Mouse (Mus musculus): ENCODE measurements around the gene Tcp11. TPM values are rescaled to one million over a fixed set of nuclear protein-coding genes. Genes with fewer than 3 reads are reported as not detected.

The Tcp11 gene
- total RNA-seq (2021) = under 1 TPM; 0.74 to 0.84 TPM
- long read RNA-seq, experiment 1, partial matches to known transcripts = 0 of 1 reads
- long read RNA-seq, experiment 1, other reads (novel, unspliced or antisense) = 0 of 1 reads
- long read RNA-seq, experiment 2, partial matches to known transcripts = 0 of 1 reads
- long read RNA-seq, experiment 2, other reads (novel, unspliced or antisense) = 1 of 1 reads

DNA sequence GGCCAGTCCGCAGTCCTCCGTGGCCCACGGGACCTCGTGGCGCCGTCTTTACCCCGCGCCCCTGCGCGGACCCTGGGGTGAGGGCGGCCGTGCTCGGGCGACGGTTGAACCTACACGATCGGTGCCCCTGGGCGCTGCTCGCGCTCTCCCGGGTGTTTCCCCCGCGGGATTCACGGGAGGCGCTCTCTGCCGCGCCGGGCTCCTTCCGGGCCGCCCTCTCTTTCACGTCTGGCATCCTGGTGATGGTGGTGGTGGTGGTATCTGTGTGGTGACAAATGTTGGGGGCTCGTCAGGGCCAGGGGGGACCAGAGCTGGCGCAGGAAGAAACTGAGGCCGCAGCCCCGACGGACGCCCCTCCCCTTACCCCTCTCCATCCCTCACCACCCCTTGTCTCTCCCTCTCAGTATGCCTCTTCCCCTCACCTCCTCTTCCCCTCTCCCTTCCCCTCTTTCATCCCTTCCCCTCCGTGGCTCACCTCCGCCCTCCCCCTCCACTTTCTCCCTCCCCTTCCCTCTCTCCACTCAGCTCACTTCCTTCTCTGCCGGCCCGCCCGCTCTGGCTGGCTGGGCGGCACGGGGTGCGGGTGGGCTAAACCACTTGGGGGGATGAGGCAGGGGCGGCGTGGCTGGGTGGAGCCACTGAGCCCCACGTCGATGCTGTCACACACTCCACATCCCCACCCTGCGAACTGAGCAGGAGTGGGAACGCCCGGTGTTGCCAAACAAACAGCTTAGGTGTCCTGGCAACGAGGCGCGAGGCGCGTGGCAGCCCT is at the start of gene Tcp11:
Tcp11 (minus strand) TSS at position 595 of the 772 bp plus-strand sequence.
- H3K4me3 ChIP-seq = peak within 1 kb of the TSS; percentile 76
- TF ChIP-seq CTCF (conservative IDR thresholded peaks at IDR 0.05) = no peak
- peak; percentile 19 to 48 for DNase-seq (ENCODE audit: low spot score in 2 of 2)

DNA sequence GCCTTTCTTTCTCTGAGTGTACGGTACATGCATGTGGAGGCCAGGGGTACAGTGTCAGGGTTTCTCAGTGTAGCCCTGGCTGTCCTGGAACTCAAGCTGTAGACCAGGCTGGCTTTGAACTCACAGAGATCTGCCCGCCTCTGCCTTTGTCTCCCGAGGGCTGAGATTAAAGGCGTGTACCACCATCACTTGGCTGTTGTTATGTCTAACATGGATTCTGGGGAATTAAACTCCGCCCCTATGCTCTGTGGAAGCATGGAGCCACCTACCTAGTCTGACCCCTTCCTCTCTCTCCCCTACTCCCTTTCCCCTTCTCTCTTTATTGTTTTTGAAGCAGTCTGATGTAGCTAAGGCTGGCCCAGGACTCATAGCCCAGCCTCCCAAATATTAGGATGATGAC is 49.4 kb upstream of the Tcp11 start:
- DNase-seq (ENCODE audit: low spot score in 2 of 2) = no peak

More for the DNA sequence above, at the start of gene Tcp11:
- no peak within 1 kb of the TSS; the same call in 1 of the 2 replicates for H3K27ac ChIP-seq

DNA sequence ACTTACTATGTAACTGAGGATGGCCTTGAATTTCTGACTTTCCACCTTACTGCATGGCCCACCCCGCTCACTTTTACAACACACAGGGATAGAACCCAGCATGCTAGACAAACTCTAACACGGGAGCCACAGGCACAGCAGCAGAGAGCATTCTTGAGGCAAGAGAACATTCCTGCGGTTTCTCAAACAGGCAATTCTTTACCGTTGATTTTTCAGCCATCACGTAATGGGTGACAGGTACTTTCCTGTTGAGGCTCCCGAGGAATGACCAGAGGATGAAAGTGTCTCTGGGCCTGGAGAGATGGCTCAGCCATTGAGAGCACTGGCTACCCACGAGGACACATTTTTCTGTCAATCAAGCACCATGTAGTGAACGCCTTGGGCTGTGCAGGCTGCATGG is 43.9 kb upstream of the Tcp11 start:
- no peak for TF ChIP-seq CTCF (conservative IDR thresholded peaks at IDR 0.05)

More for the DNA sequence above, 49.4 kb upstream of the Tcp11 start:
- TF ChIP-seq CTCF (conservative IDR thresholded peaks at IDR 0.05) = no peak
- Histone ChIP-seq H3K27ac (no peak overlapping the region), H3K4me3 (no peak overlapping the region)

DNA sequence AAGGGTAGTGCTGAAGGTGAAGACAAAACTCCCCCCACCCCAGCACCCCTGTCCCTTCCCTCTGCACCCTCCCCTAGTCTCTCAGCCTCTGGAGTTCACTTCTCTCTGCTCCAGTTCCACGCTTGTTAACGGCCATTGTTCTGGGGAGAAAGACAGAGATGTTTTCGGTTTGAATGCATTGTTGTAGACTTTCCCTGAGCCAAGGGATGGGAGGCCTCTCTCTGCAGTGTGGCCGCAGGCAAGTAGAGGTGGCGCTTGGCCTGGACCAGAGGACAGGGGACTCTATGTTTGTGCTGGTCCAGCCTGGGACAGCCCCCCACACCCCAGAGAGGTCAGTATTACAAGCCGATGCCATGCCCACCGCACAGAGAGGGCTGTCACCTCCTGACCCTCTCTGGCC is 43.2 kb upstream of the Tcp11 start:
- no peak for TF ChIP-seq CTCF (conservative IDR thresholded peaks at IDR 0.05)
- Histone ChIP-seq H3K4me3 (no peak overlapping the region), H3K27ac (no peak overlapping the region)
- no peak for DNase-seq (ENCODE audit: low spot score in 2 of 2)

More for the DNA sequence above, 43.9 kb upstream of the Tcp11 start:
- DNase-seq (ENCODE audit: low spot score in 2 of 2) = no peak
- Histone ChIP-seq H3K4me3 (no peak overlapping the region), H3K27ac (no peak overlapping the region)

DNA sequence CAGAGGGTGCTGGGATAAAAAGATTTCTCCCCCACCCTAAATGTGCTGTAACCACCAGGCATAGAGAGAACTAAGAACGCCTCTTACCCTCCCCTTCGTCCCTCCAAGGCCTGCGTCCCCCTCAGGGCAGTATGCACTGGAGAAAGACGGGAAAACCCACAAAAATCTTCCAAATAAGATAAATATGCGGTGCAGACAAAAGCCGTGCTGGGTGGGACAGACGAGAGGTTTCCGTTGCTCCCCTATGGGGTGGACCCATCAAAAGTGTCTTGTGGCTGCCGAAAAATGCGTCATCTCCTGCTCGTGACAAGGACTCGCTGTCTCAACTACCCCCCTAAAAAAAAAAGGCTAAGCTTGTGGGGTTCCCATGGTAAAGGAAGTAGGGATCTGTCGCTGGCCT is 42.5 kb upstream of the Tcp11 start:
- no peak for TF ChIP-seq CTCF (conservative IDR thresholded peaks at IDR 0.05)
- Histone ChIP-seq H3K27ac (no peak overlapping the region), H3K4me3 (no peak overlapping the region)
- no peak for DNase-seq (ENCODE audit: low spot score in 2 of 2)

DNA sequence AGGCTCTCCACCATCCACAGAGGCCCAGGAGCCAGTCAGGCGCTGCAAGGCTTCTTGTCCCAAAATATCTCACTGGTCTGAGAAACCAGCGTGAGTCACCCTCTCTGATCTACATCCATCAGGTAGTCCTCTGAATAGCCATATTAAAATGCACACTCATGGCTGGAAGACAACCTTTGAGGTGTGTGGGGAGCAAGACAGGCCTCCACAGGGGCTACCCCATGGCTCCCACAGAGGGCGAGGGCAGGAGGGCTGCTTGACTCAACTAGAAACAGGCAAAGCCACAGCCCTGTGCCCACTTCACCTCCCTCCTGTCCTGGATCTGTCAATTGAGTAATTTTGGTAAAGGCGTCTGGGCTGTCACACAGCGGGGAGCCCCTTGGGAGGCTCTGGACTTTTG is 40.0 kb upstream of the Tcp11 start:
- no peak overlapping the region for H3K27ac ChIP-seq
- DNase-seq (ENCODE audit: low spot score in 2 of 2) = no peak
- TF ChIP-seq CTCF (conservative IDR thresholded peaks at IDR 0.05) = no peak
- no peak overlapping the region for H3K4me3 ChIP-seq

DNA sequence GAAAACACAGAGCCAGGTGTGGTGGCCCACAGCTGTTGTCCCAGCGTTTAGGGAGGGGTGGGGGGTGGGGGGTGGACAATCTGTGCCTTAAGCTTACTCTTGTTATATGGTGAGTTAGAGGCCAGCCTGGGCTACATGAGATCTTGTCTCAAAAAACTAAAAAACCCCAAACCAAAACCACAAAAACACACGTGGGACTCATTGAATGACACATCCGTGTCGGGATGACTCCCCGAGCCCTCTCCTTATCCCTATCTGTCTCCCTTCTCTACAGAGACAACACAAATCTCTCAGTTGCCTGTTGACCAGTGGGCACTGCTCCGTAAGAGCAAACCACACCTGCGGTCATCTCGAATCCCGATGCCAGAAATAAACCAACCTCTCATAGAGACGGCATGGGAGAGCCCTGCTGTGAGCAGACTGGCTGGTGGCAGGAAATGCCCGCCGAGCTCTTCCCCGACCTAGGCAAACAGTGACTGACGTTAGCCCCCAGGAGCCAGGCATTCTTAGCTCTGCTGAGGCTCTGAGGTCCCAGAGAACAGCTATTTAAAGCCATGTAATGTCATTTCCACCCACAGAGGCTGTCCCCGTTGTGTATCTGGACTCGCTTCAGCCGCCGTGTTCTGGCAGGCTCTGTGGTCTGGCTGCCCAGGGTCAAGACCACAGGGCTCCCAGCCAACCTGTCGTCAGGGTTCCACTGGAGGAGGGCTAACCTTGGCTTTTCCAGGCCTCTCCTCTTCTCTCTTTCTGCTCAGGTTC is 37.2 kb upstream of the Tcp11 start:
- Histone ChIP-seq H3K4me3 (no peak overlapping the region), H3K27ac (no peak overlapping the region)
- no peak for DNase-seq (ENCODE audit: low spot score in 2 of 2)
- TF ChIP-seq CTCF (conservative IDR thresholded peaks at IDR 0.05) = no peak

DNA sequence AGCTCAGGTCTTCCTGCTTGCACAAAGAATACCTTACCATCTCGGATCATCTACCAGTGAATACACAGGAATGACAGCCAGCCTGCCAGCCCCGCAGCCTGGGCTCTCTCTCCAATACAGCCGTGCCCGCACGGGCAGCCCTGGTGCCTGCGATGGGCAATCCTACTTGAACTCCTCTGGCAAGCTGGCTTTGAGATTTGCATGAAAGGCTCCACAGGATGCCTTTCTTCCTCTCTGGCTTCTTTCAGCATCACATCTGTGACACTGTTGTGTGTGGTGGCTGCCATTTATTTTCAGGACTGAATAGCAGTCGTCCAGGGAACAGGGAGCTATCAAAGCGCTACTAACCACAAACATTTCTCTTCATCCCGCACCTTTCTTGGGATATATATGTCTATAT is 35.9 kb upstream of the Tcp11 start:
- H3K4me3 ChIP-seq = no peak overlapping the region
- DNase-seq (ENCODE audit: low spot score in 2 of 2) = no peak
- no peak for TF ChIP-seq CTCF (conservative IDR thresholded peaks at IDR 0.05)
- H3K27ac ChIP-seq = no peak overlapping the region

DNA sequence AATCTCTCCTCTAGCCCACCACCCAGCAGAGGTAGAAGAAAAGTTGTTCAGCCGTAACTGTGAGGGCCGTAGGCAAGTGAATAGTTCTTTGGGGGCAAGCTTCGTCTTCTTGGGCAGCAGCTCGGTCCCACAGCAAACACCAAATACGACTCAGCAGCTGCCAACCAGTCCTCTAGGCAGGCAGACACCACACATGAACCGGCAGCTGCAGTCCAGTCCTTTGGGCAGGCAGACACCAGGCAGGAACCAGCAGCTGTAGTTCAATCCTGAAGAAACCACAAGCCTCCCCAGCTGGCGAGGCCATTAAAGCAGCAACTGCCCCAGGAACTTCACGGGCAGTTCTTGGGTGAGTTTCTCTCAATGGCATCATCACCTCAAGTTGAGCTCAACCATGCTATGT is 31.8 kb upstream of the Tcp11 start:
- Histone ChIP-seq H3K4me3 (no peak overlapping the region), H3K27ac (no peak overlapping the region)
- no peak for TF ChIP-seq CTCF (conservative IDR thresholded peaks at IDR 0.05)
- no peak for DNase-seq (ENCODE audit: low spot score in 2 of 2)

DNA sequence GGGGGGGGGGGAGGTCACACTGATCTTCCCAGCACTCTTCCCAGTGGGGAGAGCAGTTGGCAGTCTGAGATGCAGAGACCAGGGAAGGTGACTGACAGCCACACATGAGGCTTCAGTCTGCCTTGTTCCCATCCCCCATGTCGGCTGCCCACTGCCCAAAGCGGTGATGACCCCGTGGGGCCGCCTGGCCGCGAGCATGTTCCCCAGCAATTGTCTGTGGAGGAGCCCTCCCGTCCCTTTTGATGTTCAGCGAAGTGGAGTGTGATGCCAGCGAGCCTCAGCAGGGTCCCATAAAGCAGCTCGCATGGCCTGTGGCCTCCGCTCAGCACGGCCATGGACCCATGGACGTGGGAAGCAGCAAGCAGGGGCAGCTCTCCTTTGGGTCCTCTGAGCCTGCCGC is 26.8 kb upstream of the Tcp11 start:
- no peak for DNase-seq (ENCODE audit: low spot score in 2 of 2)
- no peak for TF ChIP-seq CTCF (conservative IDR thresholded peaks at IDR 0.05)
- H3K27ac ChIP-seq = no peak overlapping the region
- no peak overlapping the region for H3K4me3 ChIP-seq

DNA sequence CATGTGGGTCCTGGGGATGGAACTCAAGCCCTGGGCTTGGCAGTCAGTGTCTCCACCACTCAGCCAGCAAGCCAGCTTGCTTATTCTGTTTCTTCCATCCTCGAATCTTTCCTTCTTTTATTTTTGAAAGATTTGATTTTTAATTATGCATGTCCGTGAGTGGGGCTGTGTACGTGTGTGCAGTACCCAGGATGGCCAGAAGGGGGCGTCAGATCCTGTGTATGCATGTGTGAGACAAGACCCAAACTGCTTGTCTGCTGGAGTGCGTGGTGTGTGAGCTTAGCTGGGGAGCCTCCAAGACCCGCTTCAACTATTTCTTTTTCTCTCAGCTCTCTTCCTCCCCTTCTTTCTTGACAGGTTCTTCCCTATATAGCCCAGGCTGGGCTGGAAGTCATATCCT is 25.9 kb upstream of the Tcp11 start:
- Histone ChIP-seq H3K27ac (no peak overlapping the region), H3K4me3 (no peak overlapping the region)
- TF ChIP-seq CTCF (conservative IDR thresholded peaks at IDR 0.05) = peak; percentile 63
- DNase-seq (ENCODE audit: low spot score in 2 of 2) = no peak

DNA sequence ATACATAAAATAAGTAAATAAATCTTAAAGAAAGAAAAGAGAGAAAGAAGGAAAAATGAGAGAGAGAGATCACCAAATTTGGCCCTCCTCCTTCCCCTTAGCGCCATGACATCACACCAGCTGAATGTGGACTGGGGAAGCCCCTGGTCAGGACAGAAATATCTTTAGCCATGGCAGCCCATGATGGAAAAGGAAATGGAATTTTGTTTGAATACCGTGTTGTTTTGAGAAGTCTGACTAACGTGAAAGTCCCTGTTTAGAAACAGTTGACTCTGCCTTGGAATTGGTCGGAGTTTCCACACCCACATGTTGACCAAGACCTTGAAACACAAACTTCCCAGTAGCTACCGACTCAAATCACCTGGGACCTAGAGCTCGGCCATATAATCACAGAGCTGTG is 24.0 kb upstream of the Tcp11 start:
- DNase-seq (ENCODE audit: low spot score in 2 of 2) = no peak
- Histone ChIP-seq H3K4me3 (no peak overlapping the region), H3K27ac (no peak overlapping the region)
- TF ChIP-seq CTCF (conservative IDR thresholded peaks at IDR 0.05) = no peak

DNA sequence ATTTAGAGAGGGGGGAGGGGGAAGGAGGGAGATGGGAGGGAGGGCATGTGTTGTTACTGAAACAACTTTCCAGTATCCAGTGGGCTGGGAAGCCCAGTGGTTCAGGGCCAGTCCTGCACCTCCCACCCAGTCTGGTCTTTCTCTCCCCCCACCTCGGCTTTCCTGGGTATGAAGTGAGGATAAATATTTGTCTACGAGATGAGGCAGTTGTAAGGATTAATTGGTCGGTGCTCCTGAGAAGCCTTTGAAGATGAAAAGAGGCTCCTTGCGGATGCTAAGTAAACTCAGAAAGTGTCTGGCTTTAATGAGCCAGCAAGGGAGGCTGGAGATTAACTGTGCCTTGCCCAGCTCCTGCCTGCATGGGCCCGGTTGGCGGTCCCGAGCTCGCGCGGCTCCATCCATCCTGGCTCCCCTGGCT is 21.5 kb upstream of the Tcp11 start:
- no peak overlapping the region for H3K27ac ChIP-seq
- no peak overlapping the region for H3K4me3 ChIP-seq
- no peak for DNase-seq (ENCODE audit: low spot score in 2 of 2)
- no peak for TF ChIP-seq CTCF (conservative IDR thresholded peaks at IDR 0.05)
